Mouse (Mus musculus) spleen, adult 2 months (tissue): Measurements from ENCODE around the gene Grip1.

Source experiments
- CTCF ChIP-seq: fragments of 200-500 bp; IDR thresholded peaks from 2 replicates; pipeline ENCODE4 v1.5.1; 2011; ENCODE audit warnings: mild to moderate bottlenecking, inconsistent platforms; ENCODE audit not compliant: insufficient read depth, insufficient read length, insufficient replicate concordance; ENCODE audit errors: extremely low read depth
- POLR2A ChIP-seq: fragments of 200-500 bp; IDR thresholded peaks from 2 replicates; pipeline ENCODE4 v1.6.1; 2011; ENCODE audit warnings: low read depth, low read length, inconsistent platforms

- TF ChIP-seq CTCF (no peak), POLR2A (no peak)
Measured at GRCm38 (mm10) chr10:119580024-119580423, 126.4 kb downstream of the Grip1 start.
